Mouse (Mus musculus): Measurements from ENCODE around the gene Gstp1. TPM values are rescaled to one million over a fixed set of nuclear protein-coding genes. Genes with fewer than 3 reads are reported as not detected.

Gstp1 gene
- polyA plus RNA-seq, 1 experiment, result 745 TPM

DNA sequence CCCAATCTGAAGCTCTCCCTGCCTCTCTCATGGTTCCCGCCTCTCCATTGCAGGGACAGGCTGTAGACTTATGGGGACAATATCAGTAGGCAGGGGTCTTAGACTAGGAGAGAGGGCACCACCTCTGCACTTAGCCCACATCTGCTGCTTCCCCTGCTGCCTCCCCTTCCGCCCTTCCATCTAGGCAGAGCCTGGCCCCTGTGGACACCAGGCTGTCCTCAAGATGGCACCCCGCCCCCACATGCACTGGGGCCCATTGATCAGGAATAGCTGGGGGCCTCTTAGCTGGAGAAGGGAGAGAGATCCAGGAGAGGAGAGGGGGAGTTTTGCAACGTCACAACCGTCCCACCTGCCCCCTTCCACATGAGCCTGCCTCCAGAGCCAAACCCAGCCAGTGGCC lies 45.4 kb downstream of the Gstp1 start, which contains the start of gene Tbx10:
Gene Tbx10, plus strand, starts transcription at position 337 of the 400 bp plus-strand sequence.
- no peak for TF ChIP-seq CTCF (conservative IDR thresholded peaks at IDR 0.05; ENCODE audit: insufficient read depth, insufficient read length, low read depth, low read length)
- TF ChIP-seq POLR2A (IDR thresholded peaks at IDR 0.05; ENCODE audit: low read depth, low read length), result no peak
- H3K36me3 ChIP-seq (ENCODE audit: control insufficient read depth, insufficient read depth, low read length), result no peaks in the 10 kb centered on the region; the same call in 1 of the 2 replicates
- WGBS, result 61% methylated on average over 5 of the region's 5 CpGs
- H3K4me1 ChIP-seq (ENCODE audit: control insufficient read depth, insufficient read depth, low read length), result peaks cover 13% of the 10 kb centered on the region
- DNase-seq, result peak; percentile 47
- H3K4me3 ChIP-seq (ENCODE audit: insufficient read depth, low read depth, low read length), result no peak within 1 kb of the TSS
- no peak within 1 kb of the TSS for H3K27ac ChIP-seq (ENCODE audit: insufficient read depth, low read depth, low read length)
- no peaks in the 10 kb centered on the region for H3K27me3 ChIP-seq (replicated peaks; ENCODE audit: control insufficient read depth, insufficient read depth, low read length)

DNA sequence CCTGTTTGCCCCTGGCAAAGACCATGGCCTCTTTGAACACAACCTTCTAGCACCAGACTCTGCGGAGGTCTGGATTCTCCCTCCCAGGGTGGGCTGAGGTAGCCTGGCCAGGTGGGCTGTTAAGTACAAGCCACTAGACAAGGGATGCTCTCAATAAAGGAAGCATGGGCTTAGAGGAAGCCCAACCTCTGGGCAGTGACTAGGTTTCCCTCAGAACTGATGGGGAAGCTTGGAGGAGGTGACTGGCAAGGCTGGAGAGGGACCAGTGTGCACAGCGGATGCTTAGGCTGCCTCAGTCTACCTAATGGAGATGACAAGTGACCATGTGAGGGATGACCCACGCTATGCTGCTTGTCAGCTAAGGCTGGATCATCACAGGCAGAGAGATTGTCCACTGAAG lies 45.8 kb downstream of the Gstp1 start:
- peaks cover 8% of the 10 kb centered on the region for H3K4me1 ChIP-seq (ENCODE audit: control insufficient read depth, insufficient read depth, low read length)
- H3K4me3 ChIP-seq (ENCODE audit: insufficient read depth, low read depth, low read length), result no peak overlapping the region
- H3K36me3 ChIP-seq (ENCODE audit: control insufficient read depth, insufficient read depth, low read length), result no peaks in the 10 kb centered on the region; the same call in 1 of the 2 replicates
- WGBS, result 75% methylated on average over 3 of the region's 3 CpGs
- H3K27me3 ChIP-seq (replicated peaks; ENCODE audit: control insufficient read depth, insufficient read depth, low read length), result no peaks in the 10 kb centered on the region
- H3K27ac ChIP-seq (ENCODE audit: insufficient read depth, low read depth, low read length), result no peak overlapping the region
- peak; percentile 44 for TF ChIP-seq POLR2A (IDR thresholded peaks at IDR 0.05; ENCODE audit: low read depth, low read length)
- TF ChIP-seq CTCF (conservative IDR thresholded peaks at IDR 0.05; ENCODE audit: insufficient read depth, insufficient read length, low read depth, low read length), result no peak
- DNase-seq, result peak; percentile 59

DNA sequence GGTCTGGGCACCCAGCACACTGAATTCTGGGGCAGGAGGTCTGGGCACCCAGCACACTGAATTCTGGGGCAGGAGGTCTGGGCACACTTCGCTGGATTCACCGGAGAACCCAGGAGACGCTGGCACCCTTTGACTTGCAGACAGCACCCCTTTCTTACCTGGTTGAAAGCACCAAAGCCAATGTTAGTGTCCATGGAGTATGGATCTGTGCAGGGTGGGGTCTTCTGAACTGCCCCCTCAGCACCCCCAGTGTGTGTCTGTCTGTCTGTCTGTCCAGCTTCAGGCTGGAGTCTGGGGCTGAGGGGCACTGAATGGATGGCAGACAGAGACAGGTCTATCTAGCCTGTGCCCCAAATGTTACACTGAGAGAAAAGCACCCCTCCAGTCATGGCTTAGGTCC lies 46.2 kb downstream of the Gstp1 start:
- WGBS, result 79% methylated on average over 3 of the region's 3 CpGs
- no peak overlapping the region for H3K27ac ChIP-seq (ENCODE audit: insufficient read depth, low read depth, low read length)

DNA sequence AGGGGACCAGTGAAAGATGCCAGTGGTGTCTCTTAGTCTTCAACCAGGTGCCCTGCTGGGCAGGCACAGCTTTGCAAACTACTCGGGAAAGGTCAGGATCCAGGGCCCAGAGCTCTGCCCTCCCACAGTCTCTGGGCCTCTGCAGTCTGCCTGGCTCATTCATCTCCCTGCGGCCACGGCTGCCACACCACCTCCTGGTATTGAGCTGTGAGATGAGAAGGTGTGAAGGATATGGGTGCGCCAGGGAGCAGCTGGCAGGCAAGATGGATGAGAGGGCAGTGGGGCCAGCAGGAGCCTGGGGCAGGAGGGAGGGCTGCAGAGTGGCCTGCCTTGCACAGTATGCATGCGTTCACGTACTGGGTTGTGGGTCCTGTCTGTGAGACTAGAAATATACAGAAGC lies 47.0 kb downstream of the Gstp1 start:
- Histone ChIP-seq H3K36me3 (ENCODE audit: control insufficient read depth, insufficient read depth, low read length) (no peaks in the 10 kb centered on the region; the same call in 1 of the 2 replicates), H3K27me3 (replicated peaks; ENCODE audit: control insufficient read depth, insufficient read depth, low read length) (no peaks in the 10 kb centered on the region), H3K27ac (ENCODE audit: insufficient read depth, low read depth, low read length) (no peak overlapping the region), H3K4me3 (ENCODE audit: insufficient read depth, low read depth, low read length) (no peak overlapping the region), H3K4me1 (ENCODE audit: control insufficient read depth, insufficient read depth, low read length) (peaks cover 3% of the 10 kb centered on the region; the same call in 1 of the 2 replicates)
- 55% methylated on average over 6 of the region's 6 CpGs for WGBS
- DNase-seq, result peak; percentile 49
- TF ChIP-seq POLR2A (IDR thresholded peaks at IDR 0.05; ENCODE audit: low read depth, low read length), result peak; percentile 53
- no peak for TF ChIP-seq CTCF (conservative IDR thresholded peaks at IDR 0.05; ENCODE audit: insufficient read depth, insufficient read length, low read depth, low read length)

More for the DNA sequence above, 46.2 kb downstream of the Gstp1 start:
- no peak for TF ChIP-seq POLR2A (IDR thresholded peaks at IDR 0.05; ENCODE audit: low read depth, low read length)
- no peak for TF ChIP-seq CTCF (conservative IDR thresholded peaks at IDR 0.05; ENCODE audit: insufficient read depth, insufficient read length, low read depth, low read length)
- H3K4me1 ChIP-seq (ENCODE audit: control insufficient read depth, insufficient read depth, low read length), result peaks cover 4% of the 10 kb centered on the region
- peak; percentile 57 for DNase-seq
- H3K36me3 ChIP-seq (ENCODE audit: control insufficient read depth, insufficient read depth, low read length), result no peaks in the 10 kb centered on the region; the same call in 1 of the 2 replicates
- H3K4me3 ChIP-seq (ENCODE audit: insufficient read depth, low read depth, low read length), result no peak overlapping the region
- no peaks in the 10 kb centered on the region for H3K27me3 ChIP-seq (replicated peaks; ENCODE audit: control insufficient read depth, insufficient read depth, low read length)

DNA sequence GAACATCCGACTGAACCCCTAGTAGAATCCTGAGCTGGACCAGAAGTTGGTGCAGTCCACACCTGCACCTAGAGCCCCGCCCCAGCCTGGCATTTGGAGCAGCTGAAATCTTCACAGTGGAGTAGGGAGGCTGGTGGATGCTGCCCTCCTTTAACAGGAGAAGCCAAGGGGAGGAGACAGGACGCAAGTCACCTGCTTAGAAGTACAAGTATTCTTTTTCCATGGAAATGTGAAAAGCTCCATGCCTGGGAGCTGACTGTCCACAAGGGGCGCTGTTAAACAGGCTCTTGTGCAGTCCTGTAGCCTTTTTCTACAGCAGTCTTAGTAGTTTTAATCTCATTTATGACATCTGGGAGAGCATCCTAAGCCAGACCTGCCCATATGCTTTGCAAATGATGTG lies 49.0 kb downstream of the Gstp1 start:
- TF ChIP-seq CTCF (conservative IDR thresholded peaks at IDR 0.05; ENCODE audit: insufficient read depth, insufficient read length, low read depth, low read length) (peak; percentile 36; the same call in 1 of the 2 replicates), POLR2A (IDR thresholded peaks at IDR 0.05; ENCODE audit: low read depth, low read length) (no peak)
- peaks cover 18% of the 10 kb centered on the region for H3K4me1 ChIP-seq (ENCODE audit: control insufficient read depth, insufficient read depth, low read length)
- no peaks in the 10 kb centered on the region for H3K27me3 ChIP-seq (replicated peaks; ENCODE audit: control insufficient read depth, insufficient read depth, low read length)
- no peak overlapping the region for H3K27ac ChIP-seq (ENCODE audit: insufficient read depth, low read depth, low read length)
- no peaks in the 10 kb centered on the region; the same call in 1 of the 2 replicates for H3K36me3 ChIP-seq (ENCODE audit: control insufficient read depth, insufficient read depth, low read length)
- H3K4me3 ChIP-seq (ENCODE audit: insufficient read depth, low read depth, low read length), result peak overlapping the region; percentile 51
- DNase-seq, result peak; percentile 57
- WGBS, result 84% methylated on average over 4 of the region's 4 CpGs

DNA sequence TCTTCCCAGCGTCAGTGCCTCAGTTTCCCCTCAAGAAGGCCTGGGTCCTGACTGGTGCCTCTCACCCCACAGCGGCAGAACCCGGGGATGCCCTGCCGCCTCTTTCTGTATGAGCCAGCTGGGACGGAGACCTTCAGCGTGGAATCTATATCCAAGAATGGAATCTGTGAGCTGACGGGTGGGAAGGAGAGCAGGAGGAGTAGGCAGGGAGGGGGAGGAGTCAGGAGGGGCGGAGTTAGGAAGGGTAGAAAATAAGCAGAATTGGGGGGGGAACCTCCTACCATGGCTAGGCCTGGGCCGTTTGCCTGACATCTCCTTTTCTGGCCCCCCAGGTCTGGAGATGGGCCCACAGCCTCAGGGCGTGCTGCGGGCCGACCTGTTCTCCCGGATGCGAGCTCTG lies 49.7 kb downstream of the Gstp1 start:
- peak overlapping the region; percentile 94; the same call in 1 of the 2 replicates for H3K27ac ChIP-seq (ENCODE audit: insufficient read depth, low read depth, low read length)
- H3K4me3 ChIP-seq (ENCODE audit: insufficient read depth, low read depth, low read length), result peak overlapping the region; percentile 51
- TF ChIP-seq POLR2A (IDR thresholded peaks at IDR 0.05; ENCODE audit: low read depth, low read length), result no peak
- TF ChIP-seq CTCF (conservative IDR thresholded peaks at IDR 0.05; ENCODE audit: insufficient read depth, insufficient read length, low read depth, low read length), result no peak
- peak; percentile 58 for DNase-seq
- no peaks in the 10 kb centered on the region for H3K27me3 ChIP-seq (replicated peaks; ENCODE audit: control insufficient read depth, insufficient read depth, low read length)
- WGBS, result 73% methylated on average over 14 of the region's 14 CpGs
- H3K36me3 ChIP-seq (ENCODE audit: control insufficient read depth, insufficient read depth, low read length), result no peaks in the 10 kb centered on the region; the same call in 1 of the 2 replicates
- peaks cover 18% of the 10 kb centered on the region for H3K4me1 ChIP-seq (ENCODE audit: control insufficient read depth, insufficient read depth, low read length)

DNA sequence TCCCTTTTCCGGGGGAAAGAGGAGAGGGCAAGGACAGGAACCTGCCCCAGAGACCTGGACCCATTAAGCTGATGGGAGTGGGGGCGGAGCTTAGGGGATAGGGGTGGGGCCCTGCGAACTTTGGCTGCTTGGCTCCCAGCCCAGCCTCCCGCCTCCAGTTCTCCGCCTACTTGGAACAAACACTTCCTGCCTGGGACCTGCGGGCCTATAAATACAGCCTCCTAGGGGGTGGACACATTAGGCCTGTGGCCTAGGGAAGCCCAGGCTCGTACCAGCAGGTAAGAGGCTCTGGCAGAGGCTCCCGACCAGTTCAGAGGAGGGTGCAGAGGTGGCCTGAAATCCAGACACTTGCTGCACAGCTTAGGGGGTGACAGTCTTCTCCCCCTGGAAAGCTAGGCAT lies 51.5 kb downstream of the Gstp1 start, which contains the start of gene Acy3:
Gene Acy3, plus strand, starts transcription at position 237 of the 400 bp plus-strand sequence.
- Histone ChIP-seq H3K27me3 (replicated peaks; ENCODE audit: control insufficient read depth, insufficient read depth, low read length) (no peaks in the 10 kb centered on the region), H3K4me3 (ENCODE audit: insufficient read depth, low read depth, low read length) (peak within 1 kb of the TSS; percentile 51), H3K4me1 (ENCODE audit: control insufficient read depth, insufficient read depth, low read length) (peaks cover 18% of the 10 kb centered on the region), H3K27ac (ENCODE audit: insufficient read depth, low read depth, low read length) (peak within 1 kb of the TSS; percentile 94), H3K36me3 (ENCODE audit: control insufficient read depth, insufficient read depth, low read length) (no peaks in the 10 kb centered on the region; the same call in 1 of the 2 replicates)
- peak; percentile 98 for DNase-seq
- TF ChIP-seq CTCF (conservative IDR thresholded peaks at IDR 0.05; ENCODE audit: insufficient read depth, insufficient read length, low read depth, low read length), result no peak
- TF ChIP-seq POLR2A (IDR thresholded peaks at IDR 0.05; ENCODE audit: low read depth, low read length), result peak; percentile 99
- 3% methylated on average over 8 of the region's 8 CpGs for WGBS

Other genes starting within 250 kb of the Gstp1 start
- gene Chka, start 186.2 kb downstream of the Gstp1 start, polyA plus RNA-seq (2012; rRNA removed), result 65.0 and 72.0 TPM in 2 replicates
- 69.2 and 71.2 TPM in 2 replicates for gene Tcirg1, start 130.9 kb downstream of the Gstp1 start, polyA plus RNA-seq (2012; rRNA removed)
- 678 and 742 TPM in 2 replicates for gene Ndufs8, start 125.2 kb downstream of the Gstp1 start, polyA plus RNA-seq (2012; rRNA removed)
- 17.4 and 19.4 TPM in 2 replicates for gene Aldh3b1, start 108.2 kb downstream of the Gstp1 start, polyA plus RNA-seq (2012; rRNA removed)
- 52.3 and 55.7 TPM in 2 replicates for gene Unc93b1, start 102.8 kb downstream of the Gstp1 start, polyA plus RNA-seq (2012; rRNA removed)
- 4.7 and 9.2 TPM in 2 replicates for gene Aldh3b3, start 79.3 kb downstream of the Gstp1 start, polyA plus RNA-seq (2012; rRNA removed)
- 2.6 and 3.9 TPM in 2 replicates for gene Aldh3b2, start 65.7 kb downstream of the Gstp1 start, polyA plus RNA-seq (2012; rRNA removed)
- 1,670 and 2,218 TPM in 2 replicates for gene Acy3, start 51.4 kb downstream of the Gstp1 start, polyA plus RNA-seq (2012; rRNA removed)
- 0.31 and 0.75 TPM in 2 replicates for gene Tbx10, start 45.2 kb downstream of the Gstp1 start, polyA plus RNA-seq (2012; rRNA removed)
- 19.9 and 20.9 TPM in 2 replicates for gene Nudt8, start 37.4 kb downstream of the Gstp1 start, polyA plus RNA-seq (2012; rRNA removed)
- gene Gm49405, start 37.4 kb downstream of the Gstp1 start, polyA plus RNA-seq (2012; rRNA removed), result 1.2 and 1.7 TPM in 2 replicates
- 5.1 and 5.5 TPM in 2 replicates for gene Doc2g, start 34.7 kb downstream of the Gstp1 start, polyA plus RNA-seq (2012; rRNA removed)
- gene Ndufv1, start 25.2 kb downstream of the Gstp1 start, polyA plus RNA-seq (2012; rRNA removed), result 471 and 532 TPM in 2 replicates
- gene Gstp2, start 8.0 kb upstream of the Gstp1 start, polyA plus RNA-seq (2012; rRNA removed), result 11.5 and 36.0 TPM in 2 replicates
- 0.72 and 2.3 TPM in 2 replicates for gene Gstp3, start 21.6 kb upstream of the Gstp1 start, polyA plus RNA-seq (2012; rRNA removed)
- 0.66 and 0.92 TPM in 2 replicates for gene Cabp2, start 43.6 kb upstream of the Gstp1 start, polyA plus RNA-seq (2012; rRNA removed)
- 134 and 138 TPM in 2 replicates for gene Cdk2ap2, start 59.2 kb upstream of the Gstp1 start, polyA plus RNA-seq (2012; rRNA removed)
- 41.6 and 46.3 TPM in 2 replicates for gene Pitpnm1, start 62.0 kb upstream of the Gstp1 start, polyA plus RNA-seq (2012; rRNA removed)
- 80.5 and 96.2 TPM in 2 replicates for gene Aip, start 87.9 kb upstream of the Gstp1 start, polyA plus RNA-seq (2012; rRNA removed)
- gene Gpr152, start 101.8 kb upstream of the Gstp1 start, polyA plus RNA-seq (2012; rRNA removed), result 0.03 and 0.05 TPM in 2 replicates
- gene Cabp4, start 106.0 kb upstream of the Gstp1 start, polyA plus RNA-seq (2012; rRNA removed), result 0.12 and 0.20 TPM in 2 replicates
- gene Coro1b, start 110.6 kb upstream of the Gstp1 start, polyA plus RNA-seq (2012; rRNA removed), result 176 and 181 TPM in 2 replicates
- gene Ptprcap, start 115.6 kb upstream of the Gstp1 start, polyA plus RNA-seq (2012; rRNA removed), result 4.7 and 20.0 TPM in 2 replicates
- 41.0 and 41.8 TPM in 2 replicates for gene Rps6kb2, start 125.4 kb upstream of the Gstp1 start, polyA plus RNA-seq (2012; rRNA removed)
- 3.8 and 4.0 TPM in 2 replicates for gene Carns1, start 137.5 kb upstream of the Gstp1 start, polyA plus RNA-seq (2012; rRNA removed)
- 2.3 and 9.1 TPM in 2 replicates for gene Tbc1d10c, start 153.3 kb upstream of the Gstp1 start, polyA plus RNA-seq (2012; rRNA removed)
- 484 and 509 TPM in 2 replicates for gene Ppp1ca, start 154.1 kb upstream of the Gstp1 start, polyA plus RNA-seq (2012; rRNA removed)
- 18.4 and 19.2 TPM in 2 replicates for gene Rad9a, start 163.7 kb upstream of the Gstp1 start, polyA plus RNA-seq (2012; rRNA removed)
- gene Clcf1, start 176.3 kb upstream of the Gstp1 start, polyA plus RNA-seq (2012; rRNA removed), result 13.6 TPM in 2 replicates
- 3.4 TPM in 1 of 2 replicates, not detected in the other for gene AC109138.7, start 176.4 kb upstream of the Gstp1 start, polyA plus RNA-seq (2012; rRNA removed)
- gene Pold4, start 193.9 kb upstream of the Gstp1 start, polyA plus RNA-seq (2012; rRNA removed), result 96.1 and 99.8 TPM in 2 replicates
- 39.0 and 61.4 TPM in 2 replicates for gene Ssh3, start 231.2 kb upstream of the Gstp1 start, polyA plus RNA-seq (2012; rRNA removed)
- 4.2 and 5.1 TPM in 2 replicates for gene Ankrd13d, start 245.2 kb upstream of the Gstp1 start, polyA plus RNA-seq (2012; rRNA removed)

Measured in kidney, adult 2 months (tissue).